Mouse (Mus musculus) heart, embryonic 12.5 days (tissue): ENCODE data around the gene Jhy. TPM values are rescaled to one million over a fixed set of nuclear protein-coding genes. Genes with fewer than 3 reads are reported as not detected.

Experiments
- ATAC-seq: fragments of 200-750 bp; cut with Nextera tagmentation; 2 replicates; pipeline ENCODE4 v1.8.0; 2017; ENCODE audit warnings: moderate TSS enrichment, moderate library complexity; ENCODE audit not compliant: insufficient number of reproducible peaks, low FRiP score
- H3K27ac ChIP-seq: fragments of 300-500 bp; sonication (generic); 2 replicates; pipeline ENCODE4 v1.5.1; 2016; ENCODE audit warnings: mild to moderate bottlenecking, moderate library complexity; ENCODE audit not compliant: poor library complexity, severe bottlenecking
- H3K27me3 ChIP-seq: fragments of 300-500 bp; sonication (generic); replicated peaks from 2 replicates; pipeline ENCODE4 v1.6.1; 2016; ENCODE audit warnings: mild to moderate bottlenecking, moderate library complexity
- H3K36me3 ChIP-seq: fragments of 300-500 bp; sonication (generic); 2 replicates; pipeline ENCODE4 v1.6.1; 2016; ENCODE audit warnings: mild to moderate bottlenecking, moderate library complexity
- H3K4me1 ChIP-seq: fragments of 300-500 bp; sonication (generic); replicated peaks from 2 replicates; pipeline ENCODE4 v1.6.1; 2016; ENCODE audit warnings: mild to moderate bottlenecking
- H3K4me2 ChIP-seq: fragments of 300-500 bp; sonication (generic); 2 replicates; pipeline ENCODE4 v1.6.1; 2016; ENCODE audit warnings: mild to moderate bottlenecking, moderate library complexity
- H3K4me3 ChIP-seq: fragments of 300-500 bp; sonication (generic); 2 replicates; pipeline ENCODE4 v1.5.1; 2016; ENCODE audit warnings: mild to moderate bottlenecking
- H3K9ac ChIP-seq: fragments of 300-500 bp; sonication (generic); 2 replicates; pipeline ENCODE4 v1.6.1; 2016; ENCODE audit warnings: mild to moderate bottlenecking, moderate library complexity
- H3K9me3 ChIP-seq: fragments of 300-500 bp; sonication (generic); replicated peaks from 2 replicates; pipeline ENCODE4 v1.6.1; 2016; ENCODE audit warnings: mild to moderate bottlenecking, moderate library complexity
- WGBS: fragments of 180-500 bp; shearing (Covaris S2); methylation state at CpG from one replicate; pipeline ENCODE4 v1.1.7; 2016; 5-methylcytosine and 5-hydroxymethylcytosine counted together
- polyA plus RNA-seq: library from polyadenylated mRNA; unstranded; fragments of >200 nt; fragmentation: Nextera tagmentation; extraction: Ambion mirVana; gene quantifications from 2 replicates; pipeline ENCODE4 v1.2.1, GENCODE M21; 2016

Gene Jhy
- polyA plus RNA-seq, 1 experiment from 2014 or later: not detected

DNA sequence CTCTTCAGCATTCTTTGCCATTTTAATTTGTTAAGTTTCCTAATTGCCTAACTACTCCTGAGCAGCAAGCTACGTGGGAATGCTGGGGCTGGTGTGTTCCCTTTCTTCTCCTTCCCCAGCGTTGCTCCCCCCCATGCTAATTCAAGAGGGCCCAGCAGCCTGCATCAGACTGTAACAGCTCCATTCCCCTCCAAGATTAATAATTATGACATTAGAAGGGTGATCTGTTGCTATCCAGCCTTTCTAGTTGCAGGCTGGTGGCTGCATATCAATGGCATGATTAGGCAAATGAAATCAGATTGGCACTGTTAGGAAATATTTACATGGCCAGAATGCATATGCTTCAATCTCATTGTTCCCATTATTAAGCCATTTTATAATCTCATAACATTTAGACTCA lies 112.4 kb downstream of the Jhy start:
- no peaks in the 10 kb centered on the region for H3K9me3 ChIP-seq
- H3K4me1 ChIP-seq: no peaks in the 10 kb centered on the region
- no peak overlapping the region for H3K4me3 ChIP-seq
- no peak overlapping the region for H3K9ac ChIP-seq
- H3K36me3 ChIP-seq: no peaks in the 10 kb centered on the region
- H3K27ac ChIP-seq: no peak overlapping the region
- WGBS: 48% methylated on average over 2 of the region's 2 CpGs
- no peak overlapping the region for H3K4me2 ChIP-seq
- H3K27me3 ChIP-seq: peaks cover 21% of the 10 kb centered on the region; the same call in 1 of the 2 replicates
- ATAC-seq: no peak

Other genes starting within 250 kb of the Jhy start
- gene Hspa8, start 163.1 kb downstream of the Jhy start, polyA plus RNA-seq: 2,193 and 2,206 TPM in 2 replicates
- not detected in 2 replicates for gene Bsx, start 90.0 kb downstream of the Jhy start, polyA plus RNA-seq
- gene Crtam, start 40.5 kb upstream of the Jhy start, polyA plus RNA-seq: 0.17 and 0.18 TPM in 2 replicates
- gene Ubash3b, start 197.6 kb upstream of the Jhy start, polyA plus RNA-seq: 13.3 and 13.8 TPM in 2 replicates